Mouse (Mus musculus) limb, embryonic 12.5 days (tissue): ENCODE measurements around the gene Gsg1l. TPM values are rescaled to one million over a fixed set of nuclear protein-coding genes. Genes with fewer than 3 reads are reported as not detected.
A peak's percentile ranks its signal among the peaks of the same experiment; 100 is the strongest.

ENCODE experiments used
- ATAC-seq: fragments of 200-750 bp; cut with Nextera tagmentation; 2 replicates; pipeline ENCODE4 v1.8.0; 2017; ENCODE audit warnings: low read depth, moderate TSS enrichment; ENCODE audit not compliant: insufficient number of reproducible peaks, insufficient read depth, low FRiP score, low TSS enrichment
- H3K27ac ChIP-seq: fragments of 300-500 bp; sonication (generic); 2 replicates; pipeline ENCODE4 v1.5.1; 2016; ENCODE audit warnings: mild to moderate bottlenecking, moderate library complexity
- H3K27me3 ChIP-seq: fragments of 300-500 bp; sonication (generic); 2 replicates; pipeline ENCODE4 v1.6.1; 2016; ENCODE audit warnings: mild to moderate bottlenecking, moderate library complexity
- H3K36me3 ChIP-seq: fragments of 300-500 bp; sonication (generic); 2 replicates; pipeline ENCODE4 v1.6.1; 2016; ENCODE audit warnings: mild to moderate bottlenecking, moderate library complexity
- H3K4me1 ChIP-seq: fragments of 300-500 bp; sonication (generic); replicated peaks from 2 replicates; pipeline ENCODE4 v1.6.1; 2016
- H3K4me2 ChIP-seq: fragments of 300-500 bp; sonication (generic); 2 replicates; pipeline ENCODE4 v1.6.1; 2016; ENCODE audit warnings: mild to moderate bottlenecking, moderate library complexity
- H3K4me3 ChIP-seq: fragments of 300-500 bp; sonication (generic); replicated peaks from 2 replicates; pipeline ENCODE4 v1.5.1; 2016; ENCODE audit warnings: mild to moderate bottlenecking
- H3K9ac ChIP-seq: fragments of 300-500 bp; sonication (generic); replicated peaks from 2 replicates; pipeline ENCODE4 v1.6.1; 2016; ENCODE audit warnings: mild to moderate bottlenecking, moderate library complexity
- H3K9me3 ChIP-seq: fragments of 300-500 bp; sonication (generic); 2 replicates; pipeline ENCODE4 v1.6.1; 2016; ENCODE audit warnings: mild to moderate bottlenecking, moderate library complexity
- WGBS: fragments of 180-500 bp; shearing (Covaris S2); methylation state at CpG from one replicate; pipeline ENCODE4 v1.1.7; 2016; 5-methylcytosine and 5-hydroxymethylcytosine counted together
- polyA plus RNA-seq: library from polyadenylated mRNA; unstranded; fragments of >200 nt; fragmentation: Nextera tagmentation; extraction: Ambion mirVana; gene quantifications from 2 replicates; pipeline ENCODE4 v1.2.1, GENCODE M21; 2016

Gsg1l gene
- polyA plus RNA-seq, 1 experiment from 2014 or later = 0.83 TPM

GRCm38 (mm10) chr7:126080949-126081654, 1.1 kb downstream of the Gsg1l start:
- Histone ChIP-seq H3K27me3 (peaks cover 88% of the 10 kb centered on the region), H3K36me3 (no peaks in the 10 kb centered on the region), H3K4me1 (peaks cover 19% of the 10 kb centered on the region), H3K27ac (no peak overlapping the region), H3K9ac (peak overlapping the region; percentile 65), H3K9me3 (no peaks in the 10 kb centered on the region), H3K4me3 (peak overlapping the region; percentile 63), H3K4me2 (peak overlapping the region; percentile 100)
- ATAC-seq = no peak
- 16% methylated on average over 16 of the region's 16 CpGs for WGBS

- Histone ChIP-seq H3K9ac (no peak overlapping the region), H3K36me3 (no peaks in the 10 kb centered on the region), H3K9me3 (no peaks in the 10 kb centered on the region), H3K4me2 (no peak overlapping the region), H3K27ac (no peak overlapping the region), H3K27me3 (peaks cover 47% of the 10 kb centered on the region), H3K4me3 (no peak overlapping the region), H3K4me1 (peaks cover 6% of the 10 kb centered on the region)
- ATAC-seq = no peak
- WGBS = 89% methylated on average over 1 of the region's 1 CpGs
Observed at GRCm38 (mm10) chr7:126076935-126077334, 5.3 kb downstream of the Gsg1l start.

- no peak overlapping the region for H3K27ac ChIP-seq
- no peak overlapping the region for H3K9ac ChIP-seq
- no peak overlapping the region for H3K4me3 ChIP-seq
- H3K4me1 ChIP-seq = no peaks in the 10 kb centered on the region
- ATAC-seq = no peak
- peaks cover 29% of the 10 kb centered on the region for H3K27me3 ChIP-seq
- H3K9me3 ChIP-seq = peaks cover 3% of the 10 kb centered on the region; the same call in 1 of the 2 replicates
- H3K36me3 ChIP-seq = no peaks in the 10 kb centered on the region
- no peak overlapping the region for H3K4me2 ChIP-seq
- WGBS = 70% methylated on average over 9 of the region's 9 CpGs
Observed at GRCm38 (mm10) chr7:126075058-126075457, 7.2 kb downstream of the Gsg1l start.

GRCm38 (mm10) chr7:126070321-126070720, 11.9 kb downstream of the Gsg1l start:
- Histone ChIP-seq H3K4me2 (no peak overlapping the region), H3K4me1 (no peaks in the 10 kb centered on the region), H3K36me3 (no peaks in the 10 kb centered on the region), H3K27me3 (peaks cover 4% of the 10 kb centered on the region; the same call in 1 of the 2 replicates), H3K9me3 (peaks cover 7% of the 10 kb centered on the region; the same call in 1 of the 2 replicates), H3K4me3 (no peak overlapping the region), H3K9ac (no peak overlapping the region), H3K27ac (no peak overlapping the region)
- ATAC-seq = no peak
- WGBS = 94% methylated on average over 4 of the region's 4 CpGs

GRCm38 (mm10) chr7:126066777-126067176, 15.4 kb downstream of the Gsg1l start:
- no peak for ATAC-seq
- H3K27ac ChIP-seq = no peak overlapping the region
- WGBS = 54% methylated on average over 14 of the region's 14 CpGs
- H3K4me1 ChIP-seq = no peaks in the 10 kb centered on the region
- H3K36me3 ChIP-seq = no peaks in the 10 kb centered on the region
- no peak overlapping the region for H3K4me3 ChIP-seq
- H3K9me3 ChIP-seq = peaks cover 7% of the 10 kb centered on the region; the same call in 1 of the 2 replicates
- no peak overlapping the region for H3K9ac ChIP-seq
- H3K27me3 ChIP-seq = peaks cover 4% of the 10 kb centered on the region; the same call in 1 of the 2 replicates
- no peak overlapping the region for H3K4me2 ChIP-seq

GRCm38 (mm10) chr7:126065243-126065876, 16.9 kb downstream of the Gsg1l start:
- no peaks in the 10 kb centered on the region for H3K36me3 ChIP-seq
- H3K9ac ChIP-seq = no peak overlapping the region
- H3K4me1 ChIP-seq = no peaks in the 10 kb centered on the region
- H3K27ac ChIP-seq = no peak overlapping the region
- H3K4me2 ChIP-seq = no peak overlapping the region
- peaks cover 6% of the 10 kb centered on the region; the same call in 1 of the 2 replicates for H3K27me3 ChIP-seq
- 71% methylated on average over 5 of the region's 5 CpGs for WGBS
- H3K9me3 ChIP-seq = peaks cover 7% of the 10 kb centered on the region; the same call in 1 of the 2 replicates
- ATAC-seq = no peak
- no peak overlapping the region for H3K4me3 ChIP-seq

- H3K9ac ChIP-seq = no peak overlapping the region
- no peak for ATAC-seq
- no peaks in the 10 kb centered on the region for H3K36me3 ChIP-seq
- WGBS = 85% methylated on average over 4 of the region's 4 CpGs
- peaks cover 12% of the 10 kb centered on the region for H3K27me3 ChIP-seq
- peaks cover 8% of the 10 kb centered on the region for H3K4me1 ChIP-seq
- H3K9me3 ChIP-seq = no peaks in the 10 kb centered on the region
- no peak overlapping the region for H3K4me3 ChIP-seq
- no peak overlapping the region for H3K27ac ChIP-seq
- no peak overlapping the region for H3K4me2 ChIP-seq
Observed at GRCm38 (mm10) chr7:126062228-126062627, 20.0 kb downstream of the Gsg1l start.

- Histone ChIP-seq H3K9ac (no peak overlapping the region), H3K27me3 (peaks cover 24% of the 10 kb centered on the region; the same call in 1 of the 2 replicates), H3K4me1 (peaks cover 8% of the 10 kb centered on the region), H3K9me3 (no peaks in the 10 kb centered on the region), H3K27ac (no peak overlapping the region), H3K36me3 (no peaks in the 10 kb centered on the region), H3K4me3 (no peak overlapping the region), H3K4me2 (no peak overlapping the region)
- WGBS = 45% methylated on average over 7 of the region's 7 CpGs
- no peak for ATAC-seq
Observed at GRCm38 (mm10) chr7:126058918-126059317, 23.3 kb downstream of the Gsg1l start.

GRCm38 (mm10) chr7:126057332-126057914, 24.8 kb downstream of the Gsg1l start:
- WGBS = 47% methylated on average over 10 of the region's 10 CpGs
- peaks cover 24% of the 10 kb centered on the region; the same call in 1 of the 2 replicates for H3K27me3 ChIP-seq
- no peak overlapping the region for H3K27ac ChIP-seq
- H3K4me1 ChIP-seq = peaks cover 8% of the 10 kb centered on the region
- ATAC-seq = no peak
- no peak overlapping the region for H3K9ac ChIP-seq
- H3K4me2 ChIP-seq = no peak overlapping the region
- no peak overlapping the region for H3K4me3 ChIP-seq
- no peaks in the 10 kb centered on the region for H3K9me3 ChIP-seq
- H3K36me3 ChIP-seq = no peaks in the 10 kb centered on the region

- Histone ChIP-seq H3K9ac (no peak overlapping the region), H3K27ac (no peak overlapping the region), H3K4me2 (no peak overlapping the region), H3K36me3 (no peaks in the 10 kb centered on the region), H3K4me1 (peaks cover 8% of the 10 kb centered on the region), H3K4me3 (no peak overlapping the region), H3K9me3 (no peaks in the 10 kb centered on the region), H3K27me3 (peaks cover 26% of the 10 kb centered on the region)
- no peak for ATAC-seq
- WGBS = 72% methylated on average over 6 of the region's 6 CpGs
Observed at GRCm38 (mm10) chr7:126054574-126054973, 27.6 kb downstream of the Gsg1l start.

GRCm38 (mm10) chr7:126053618-126054017, 28.6 kb downstream of the Gsg1l start:
- WGBS = 77% methylated on average over 7 of the region's 7 CpGs

More at GRCm38 (mm10) chr7:126053618-126054017, 28.6 kb downstream of the Gsg1l start:
- Histone ChIP-seq H3K27ac (no peak overlapping the region), H3K9me3 (no peaks in the 10 kb centered on the region), H3K4me1 (no peaks in the 10 kb centered on the region; the same call in 1 of the 2 replicates), H3K36me3 (no peaks in the 10 kb centered on the region), H3K4me3 (no peak overlapping the region), H3K9ac (no peak overlapping the region), H3K4me2 (no peak overlapping the region), H3K27me3 (peaks cover 26% of the 10 kb centered on the region)
- ATAC-seq = no peak
